Mouse (Mus musculus) heart, embryonic 16.5 days (tissue): Measurements from ENCODE around the gene Tbc1d24. TPM values are rescaled to one million over a fixed set of nuclear protein-coding genes. Genes with fewer than 3 reads are reported as not detected.
A peak's percentile ranks its signal among the peaks of the same experiment; 100 is the strongest.

Source experiments
- ATAC-seq: fragments of 200-750 bp; cut with Nextera tagmentation; replicated peaks from 2 replicates; pipeline ENCODE4 v1.8.0; 2017; ENCODE audit warnings: moderate number of reproducible peaks; ENCODE audit not compliant: insufficient read depth, low FRiP score; ENCODE audit errors: extremely low read depth
- H3K27ac ChIP-seq: fragments of 300-500 bp; sonication (generic); 2 replicates; pipeline ENCODE4 v1.5.1; 2014; ENCODE audit warnings: mild to moderate bottlenecking, low read length, control low read depth, moderate library complexity
- H3K27me3 ChIP-seq: fragments of 300-500 bp; sonication (generic); 2 replicates; pipeline ENCODE4 v1.6.1; 2014; ENCODE audit warnings: low read length, mixed read lengths; ENCODE audit not compliant: control insufficient read depth, insufficient read depth
- H3K36me3 ChIP-seq: fragments of 300-500 bp; sonication (generic); 2 replicates; pipeline ENCODE4 v1.6.1; 2014; ENCODE audit not compliant: control insufficient read depth, insufficient read depth
- H3K4me1 ChIP-seq: fragments of 300-500 bp; sonication (generic); 2 replicates; pipeline ENCODE4 v1.6.1; 2014; ENCODE audit warnings: low read length, mixed read lengths; ENCODE audit not compliant: control insufficient read depth, insufficient read depth
- H3K4me2 ChIP-seq: fragments of 300-500 bp; sonication (generic); 2 replicates; pipeline ENCODE4 v1.6.1; 2014; ENCODE audit warnings: low read depth, mild to moderate bottlenecking, control low read depth, low read length
- H3K4me3 ChIP-seq: fragments of 300-500 bp; sonication (generic); 2 replicates; pipeline ENCODE4 v1.5.1; 2014; ENCODE audit warnings: mild to moderate bottlenecking, control low read depth, low read length
- H3K9ac ChIP-seq: fragments of 300-500 bp; sonication (generic); 2 replicates; pipeline ENCODE4 v1.6.1; 2014; ENCODE audit warnings: low read length, control low read depth
- H3K9me3 ChIP-seq: fragments of 300-500 bp; sonication (generic); replicated peaks from 2 replicates; pipeline ENCODE4 v1.6.1; 2016; ENCODE audit warnings: low read length; ENCODE audit not compliant: control insufficient read depth
- WGBS: fragments of 180-500 bp; shearing (Covaris S2); extraction: QIAGEN DNeasy Blood & Tissue Kit; methylation state at CpG from one replicate; pipeline ENCODE4 v1.1.7; 2014; 5-methylcytosine and 5-hydroxymethylcytosine counted together
- polyA plus RNA-seq: library from polyadenylated mRNA; unstranded; fragments of >200 nt; fragmentation: Nextera tagmentation; extraction: Ambion mirVana; gene quantifications from 2 replicates; pipeline ENCODE4 v1.2.1, GENCODE M21; 2015

Tbc1d24 gene
- polyA plus RNA-seq, 1 experiment from 2014 or later, result 3.7 TPM

DNA sequence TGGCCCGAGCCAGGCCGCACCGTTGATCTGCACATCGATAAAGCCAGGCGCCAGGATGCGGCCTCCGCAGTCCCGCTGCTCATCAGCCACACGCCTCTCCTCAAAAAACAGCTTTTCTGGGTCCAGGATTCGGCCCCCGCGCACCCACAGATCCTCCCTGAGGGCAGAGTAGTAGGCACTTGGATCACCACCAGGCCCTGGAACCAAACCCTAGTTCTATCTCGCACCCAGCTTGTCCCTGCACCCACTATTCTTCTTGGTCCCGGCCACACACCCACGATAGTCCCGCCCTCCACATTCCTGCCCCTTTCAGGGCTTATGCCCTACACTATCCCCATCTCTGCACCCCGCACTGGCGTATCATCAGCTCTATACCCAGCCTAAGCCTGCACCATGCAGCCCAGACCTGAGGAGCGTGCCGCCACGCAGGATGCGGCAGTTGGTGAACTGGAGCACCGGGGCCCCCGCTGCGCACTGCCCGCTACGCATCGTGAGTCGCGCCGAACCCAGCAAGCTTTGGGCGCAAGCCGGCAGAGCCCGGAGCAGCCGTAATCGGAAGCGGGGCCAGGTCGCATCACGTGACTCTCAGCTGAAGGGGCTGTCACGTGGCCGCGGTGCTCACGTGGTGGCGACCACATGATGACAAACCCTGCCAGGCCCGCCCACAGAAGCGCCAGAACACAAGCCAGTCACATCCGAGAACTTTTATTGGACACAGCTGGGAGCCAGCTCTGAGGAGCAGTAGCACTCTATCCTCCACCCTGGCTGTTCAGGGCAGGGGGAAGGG lies 42.0 kb downstream of the Tbc1d24 start, which contains the start of gene Amdhd2:
Amdhd2 (minus strand) TSS at position 591 of the 787 bp plus-strand sequence.
- Histone ChIP-seq H3K4me2 (peak within 1 kb of the TSS; percentile 99), H3K27ac (peak within 1 kb of the TSS; percentile 86), H3K4me1 (peaks cover 22% of the 10 kb centered on the region), H3K27me3 (no peaks in the 10 kb centered on the region), H3K9me3 (no peaks in the 10 kb centered on the region), H3K9ac (peak within 1 kb of the TSS; percentile 86), H3K36me3 (peaks cover 16% of the 10 kb centered on the region), H3K4me3 (peak within 1 kb of the TSS; percentile 89)
- WGBS, result under 1% methylated on average over 47 of the region's 47 CpGs
- ATAC-seq, result peak; percentile 88

DNA sequence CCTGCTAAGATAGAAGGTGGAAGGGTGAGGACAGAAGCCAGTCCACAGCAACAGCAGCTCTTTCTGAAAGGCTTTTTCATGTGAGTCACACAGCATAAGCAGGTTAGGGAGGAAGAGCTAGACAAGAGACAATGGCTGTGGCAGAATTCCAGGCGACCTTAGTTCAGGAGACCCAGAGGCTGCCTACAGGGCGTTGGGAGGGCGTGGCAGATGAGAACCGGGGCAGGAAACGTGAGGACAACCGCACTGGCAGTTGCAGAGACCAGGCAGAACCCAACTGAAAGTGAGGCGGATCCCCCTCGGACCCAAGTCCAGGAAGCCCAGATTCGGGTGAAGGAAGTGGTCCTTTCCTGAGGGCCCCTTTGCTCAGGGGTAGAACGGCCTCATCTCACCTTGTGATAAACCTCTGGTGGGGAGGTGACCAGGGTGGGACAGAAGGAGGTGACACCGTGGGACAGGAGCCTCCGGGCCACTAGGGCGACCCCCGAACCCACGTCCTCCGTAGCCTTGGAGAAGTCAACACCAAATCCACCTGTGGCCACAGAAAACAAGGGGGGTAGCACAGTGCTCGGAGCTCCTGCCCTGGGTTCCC lies 42.7 kb downstream of the Tbc1d24 start:
- WGBS, result 15% methylated on average over 17 of the region's 17 CpGs
- peak overlapping the region; percentile 86 for H3K9ac ChIP-seq
- no peaks in the 10 kb centered on the region for H3K27me3 ChIP-seq
- H3K36me3 ChIP-seq, result peaks cover 15% of the 10 kb centered on the region
- peak overlapping the region; percentile 86 for H3K27ac ChIP-seq
- peaks cover 15% of the 10 kb centered on the region for H3K4me1 ChIP-seq
- peak overlapping the region; percentile 99 for H3K4me2 ChIP-seq
- no peaks in the 10 kb centered on the region for H3K9me3 ChIP-seq
- H3K4me3 ChIP-seq, result peak overlapping the region; percentile 89
- ATAC-seq, result no peak; the same call in 1 of the 2 replicates

DNA sequence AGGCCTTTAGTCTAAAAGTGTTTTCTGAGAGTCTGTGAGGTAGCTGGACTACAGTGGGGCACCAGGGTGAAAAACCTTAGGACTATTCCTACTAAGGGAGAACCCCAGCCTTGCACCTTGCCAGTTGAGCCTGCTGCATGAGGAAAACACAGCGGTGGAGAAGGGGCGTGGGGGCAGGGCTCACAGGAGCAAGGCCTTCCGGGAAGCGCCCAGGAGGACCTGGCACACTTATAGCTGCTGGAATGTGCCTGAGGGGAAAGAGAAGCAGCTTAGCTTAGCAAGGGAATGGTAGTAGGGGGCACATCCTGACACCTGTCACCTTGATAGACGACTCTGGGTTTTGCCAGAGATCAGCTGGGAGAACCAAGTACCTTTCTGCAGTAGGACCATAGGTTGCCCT lies 43.9 kb downstream of the Tbc1d24 start:
- H3K27me3 ChIP-seq, result no peaks in the 10 kb centered on the region
- no peak overlapping the region for H3K4me3 ChIP-seq
- H3K36me3 ChIP-seq, result peaks cover 4% of the 10 kb centered on the region
- H3K4me2 ChIP-seq, result no peak overlapping the region
- H3K9me3 ChIP-seq, result no peaks in the 10 kb centered on the region
- peaks cover 10% of the 10 kb centered on the region for H3K4me1 ChIP-seq
- ATAC-seq, result no peak
- no peak overlapping the region for H3K9ac ChIP-seq
- 63% methylated on average over 5 of the region's 5 CpGs for WGBS
- no peak overlapping the region for H3K27ac ChIP-seq

DNA sequence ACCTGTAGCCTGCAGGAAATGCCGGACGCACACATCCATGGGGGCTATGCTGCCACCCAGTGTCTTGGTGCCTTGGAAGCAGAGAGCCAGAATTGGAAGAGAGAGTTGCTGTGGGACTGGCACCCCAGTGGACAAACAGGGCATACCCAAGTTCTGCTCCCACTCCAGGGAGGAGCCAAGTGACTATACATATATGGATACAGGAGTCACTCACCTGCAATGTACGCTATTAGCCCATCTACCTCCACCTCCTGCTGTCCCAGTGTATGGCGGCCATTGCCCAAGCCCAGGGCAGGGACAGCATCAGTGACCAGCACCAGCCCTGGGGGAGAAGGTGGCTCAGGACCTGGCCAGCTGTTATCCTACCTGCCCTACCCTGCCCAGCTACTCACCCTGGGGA lies 47.8 kb downstream of the Tbc1d24 start:
- Histone ChIP-seq H3K27me3 (no peaks in the 10 kb centered on the region), H3K9ac (no peak overlapping the region), H3K9me3 (no peaks in the 10 kb centered on the region), H3K4me3 (no peak overlapping the region), H3K4me2 (no peak overlapping the region), H3K27ac (no peak overlapping the region), H3K36me3 (no peaks in the 10 kb centered on the region; the same call in 1 of the 2 replicates), H3K4me1 (peaks cover 4% of the 10 kb centered on the region)
- 87% methylated on average over 4 of the region's 4 CpGs for WGBS
- no peak for ATAC-seq

DNA sequence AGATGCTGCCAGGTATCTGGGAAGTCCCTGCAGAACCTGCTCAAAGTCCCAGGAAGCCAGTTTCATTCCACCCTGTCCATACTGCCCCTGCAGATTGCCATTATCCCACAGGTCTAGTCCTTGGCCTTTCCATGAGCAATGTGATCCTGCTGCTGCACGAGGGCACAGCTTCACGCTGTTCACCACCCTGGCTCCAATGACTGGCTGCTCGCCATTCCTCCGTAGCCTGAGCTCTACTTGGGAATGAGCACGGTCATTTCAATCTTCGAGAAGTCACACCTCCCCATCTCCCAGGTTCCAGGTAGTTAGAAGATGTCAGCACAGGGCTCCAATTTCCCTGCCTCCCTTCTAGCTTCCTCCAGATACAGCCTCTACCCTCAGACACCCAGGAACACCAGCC lies 48.2 kb downstream of the Tbc1d24 start:
- no peak overlapping the region for H3K27ac ChIP-seq
- no peak overlapping the region for H3K4me3 ChIP-seq
- H3K9me3 ChIP-seq, result no peaks in the 10 kb centered on the region
- H3K9ac ChIP-seq, result no peak overlapping the region
- no peaks in the 10 kb centered on the region; the same call in 1 of the 2 replicates for H3K36me3 ChIP-seq
- WGBS, result 89% methylated on average over 6 of the region's 6 CpGs
- ATAC-seq, result no peak
- no peaks in the 10 kb centered on the region for H3K27me3 ChIP-seq
- no peak overlapping the region for H3K4me2 ChIP-seq
- H3K4me1 ChIP-seq, result 0 out of 2 replicates have a peak, but pooled peaks cover 2% of the 10 kb centered on the region

DNA sequence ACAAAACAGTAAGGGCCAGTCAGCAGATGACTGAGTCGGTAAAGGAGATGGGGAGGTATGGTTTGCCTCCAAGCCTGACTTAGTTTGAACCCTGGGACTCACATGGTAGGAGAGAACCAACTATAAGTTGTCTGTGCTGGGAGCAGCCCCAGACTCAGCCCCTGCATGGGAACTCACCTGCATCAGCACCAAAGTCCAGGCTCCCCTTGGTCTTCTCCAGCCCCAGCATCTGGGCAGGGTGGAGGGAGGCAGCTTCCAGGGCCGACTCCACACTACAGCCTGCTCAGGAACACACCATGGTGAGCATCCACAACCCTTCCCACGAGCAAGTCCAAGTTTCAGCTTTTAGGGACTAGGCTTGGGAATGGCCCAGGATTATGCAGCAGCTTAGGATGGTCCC lies 49.0 kb downstream of the Tbc1d24 start:
- H3K4me3 ChIP-seq, result no peak overlapping the region
- no peak overlapping the region for H3K27ac ChIP-seq
- H3K4me1 ChIP-seq, result peaks cover 4% of the 10 kb centered on the region; the same call in 1 of the 2 replicates
- no peaks in the 10 kb centered on the region for H3K27me3 ChIP-seq
- no peak overlapping the region for H3K4me2 ChIP-seq
- no peak for ATAC-seq
- no peaks in the 10 kb centered on the region; the same call in 1 of the 2 replicates for H3K36me3 ChIP-seq
- 85% methylated on average over 3 of the region's 3 CpGs for WGBS
- H3K9me3 ChIP-seq, result no peaks in the 10 kb centered on the region
- no peak overlapping the region for H3K9ac ChIP-seq

DNA sequence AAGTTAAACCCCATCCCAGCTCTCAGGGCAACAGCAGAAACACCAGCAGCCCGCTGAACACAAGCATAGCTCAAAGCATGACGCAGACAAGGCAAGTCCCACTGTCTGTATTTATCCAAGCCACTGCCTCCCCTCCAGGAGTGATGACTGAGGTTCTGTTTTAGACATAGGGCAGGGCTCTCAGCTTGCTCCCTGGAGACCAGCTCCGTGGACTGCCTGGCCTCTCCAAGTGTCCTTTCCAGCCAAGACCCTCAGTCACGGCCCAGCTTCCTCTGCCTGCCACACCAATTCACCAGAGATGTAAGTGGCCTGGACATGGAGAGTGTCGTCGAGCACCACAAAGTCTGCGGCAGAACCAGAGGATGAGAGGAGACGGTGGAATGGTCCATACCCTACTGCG lies 49.6 kb downstream of the Tbc1d24 start:
- no peaks in the 10 kb centered on the region for H3K9me3 ChIP-seq
- ATAC-seq, result no peak
- no peaks in the 10 kb centered on the region for H3K27me3 ChIP-seq
- 88% methylated on average over 9 of the region's 9 CpGs for WGBS
- H3K4me1 ChIP-seq, result peaks cover 4% of the 10 kb centered on the region; the same call in 1 of the 2 replicates
- H3K4me2 ChIP-seq, result no peak overlapping the region
- no peak overlapping the region for H3K27ac ChIP-seq
- H3K36me3 ChIP-seq, result no peaks in the 10 kb centered on the region; the same call in 1 of the 2 replicates
- H3K4me3 ChIP-seq, result no peak overlapping the region
- H3K9ac ChIP-seq, result no peak overlapping the region

DNA sequence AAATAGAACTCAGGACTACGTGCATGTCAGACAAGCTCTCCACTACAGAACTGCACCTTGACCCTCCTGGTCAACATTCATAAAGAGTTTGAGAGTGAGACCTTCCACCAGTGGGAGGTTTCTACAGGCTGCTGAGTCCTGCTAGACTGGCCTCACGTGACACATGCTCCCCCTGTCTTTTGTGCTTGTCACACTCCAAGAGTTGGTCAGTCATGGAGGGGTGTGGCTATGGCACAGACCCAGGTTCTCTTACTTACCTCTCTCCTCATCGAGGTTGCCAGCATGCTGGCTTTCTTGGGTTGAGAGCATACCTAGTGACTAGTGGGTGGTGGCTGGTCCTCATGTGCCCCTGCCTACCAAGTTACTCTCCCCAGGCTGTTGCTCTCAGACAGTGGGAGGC lies 50.9 kb downstream of the Tbc1d24 start:
- no peaks in the 10 kb centered on the region; the same call in 1 of the 2 replicates for H3K36me3 ChIP-seq
- no peak overlapping the region for H3K27ac ChIP-seq
- H3K4me3 ChIP-seq, result no peak overlapping the region
- no peaks in the 10 kb centered on the region for H3K27me3 ChIP-seq
- no peak overlapping the region for H3K9ac ChIP-seq
- H3K9me3 ChIP-seq, result no peaks in the 10 kb centered on the region
- no peak overlapping the region for H3K4me2 ChIP-seq
- 52% methylated on average over 3 of the region's 3 CpGs for WGBS
- no peak for ATAC-seq
- peaks cover 4% of the 10 kb centered on the region; the same call in 1 of the 2 replicates for H3K4me1 ChIP-seq
